Mouse (Mus musculus): ENCODE results near the gene Vamp4. TPM values are rescaled to one million over a fixed set of nuclear protein-coding genes. Genes with fewer than 3 reads are reported as not detected.

Vamp4 gene
- polyA plus RNA-seq, 1 experiment from 2014 or later, result 35.8 TPM

DNA sequence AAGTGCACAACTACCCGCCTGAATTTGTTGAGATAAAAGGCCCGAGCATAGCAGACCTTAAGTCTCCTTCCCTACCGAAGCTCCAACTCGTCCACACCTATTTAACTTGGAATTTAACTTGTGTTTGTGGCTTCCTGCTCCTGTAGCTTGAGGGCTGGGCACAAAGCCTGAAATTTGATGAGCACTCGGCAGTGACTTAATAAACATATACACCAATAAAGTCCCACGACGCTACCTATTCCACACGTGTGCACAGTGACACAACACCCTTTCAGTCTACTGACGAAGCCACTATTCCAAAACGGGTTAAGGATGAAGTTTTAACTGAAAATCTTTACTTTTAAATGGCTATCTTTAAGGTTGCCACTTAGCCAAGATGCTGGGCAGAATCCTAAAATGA, 22.7 kb upstream of the Vamp4 start:
- H3K9me3 ChIP-seq (ENCODE audit: control insufficient read depth, low read length), result no peaks in the 10 kb centered on the region
- peaks cover 0 to 11% of the 10 kb centered on the region in 2 experiments; a peak in 2 of 4 replicates for H3K4me1 ChIP-seq (ENCODE audit: control insufficient read depth in 2 of 2, insufficient read depth in 2 of 2, low read length in 2 of 2)
- peaks cover 39% of the 10 kb centered on the region for H3K36me3 ChIP-seq (ENCODE audit: control insufficient read depth, insufficient read depth, low read length)
- no peak for ATAC-seq (ENCODE audit: insufficient number of reproducible peaks, insufficient read depth, low FRiP score, low read depth)
- WGBS, result 6% methylated on average over 10 of the region's 10 CpGs
- H3K4me3 ChIP-seq (ENCODE audit: control insufficient read depth in 1 of 2, insufficient read depth in 1 of 2, low read depth in 1 of 2, low read length in 2 of 2), result peak overlapping the region; percentile 77 to 81
- no peaks in the 10 kb centered on the region for H3K27me3 ChIP-seq (ENCODE audit: control insufficient read depth, insufficient read depth, low read length)
- H3K4me2 ChIP-seq (ENCODE audit: low read length), result peak overlapping the region; percentile 85
- H3K9ac ChIP-seq (ENCODE audit: low read length), result peak overlapping the region; percentile 83
- H3K27ac ChIP-seq (replicated peaks in 1 of 2; ENCODE audit: control insufficient read depth in 1 of 2, insufficient read depth in 1 of 2, low read depth in 2 of 2, low read length in 2 of 2), result no peak overlapping the region

DNA sequence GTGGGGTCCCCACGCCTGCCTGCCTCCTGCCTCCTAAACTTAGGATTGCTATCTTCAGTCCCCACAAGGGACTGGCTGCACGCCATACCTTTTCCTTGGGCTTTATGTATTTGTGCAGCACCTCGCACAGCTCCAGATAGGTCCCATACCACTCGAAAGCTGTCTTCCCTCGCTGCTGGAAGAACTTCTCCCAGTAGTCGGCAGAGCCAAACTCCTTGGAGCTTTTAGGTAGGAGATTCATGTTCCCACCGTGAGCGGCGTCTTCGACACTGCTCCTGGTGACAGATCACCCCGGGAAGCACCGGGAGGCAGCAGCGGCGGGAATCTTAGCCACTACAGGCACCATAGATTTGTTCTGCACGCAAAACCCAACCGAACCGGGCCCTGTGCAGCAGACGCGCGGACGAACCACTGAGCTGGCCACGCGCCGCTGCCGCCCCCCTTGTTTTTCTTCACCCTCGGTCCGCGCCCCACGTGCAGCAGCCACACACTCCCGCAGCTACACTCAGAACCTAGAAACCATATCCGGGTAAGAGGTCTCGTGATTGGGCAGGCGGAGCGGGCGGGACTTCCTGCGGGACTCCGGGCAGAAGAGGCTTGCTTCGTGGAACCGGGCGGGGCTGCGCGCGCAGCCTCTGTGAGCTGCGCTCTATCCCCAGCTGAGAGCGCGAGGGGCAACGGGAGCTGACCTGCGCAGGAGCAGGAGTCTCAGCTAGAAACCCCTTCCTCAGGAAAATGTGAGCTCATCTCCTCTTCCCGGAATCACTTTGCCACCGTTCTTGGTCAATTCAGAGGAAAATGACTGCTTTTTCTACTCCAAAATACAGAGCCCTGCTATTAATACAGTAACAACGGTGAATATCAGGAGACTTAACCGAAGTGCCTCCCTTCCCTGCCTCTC, 22.0 kb upstream of the Vamp4 start, which contains the start of gene Mettl13:
Mettl13 (minus strand) TSS at position 536 of the 901 bp plus-strand sequence.
- WGBS, result under 1% methylated on average over 52 of the region's 52 CpGs
- H3K4me3 ChIP-seq (ENCODE audit: control insufficient read depth in 1 of 2, insufficient read depth in 1 of 2, low read depth in 1 of 2, low read length in 2 of 2), result peak within 1 kb of the TSS; percentile 77 to 81
- peak within 1 kb of the TSS; percentile 83 for H3K9ac ChIP-seq (ENCODE audit: low read length)
- no peaks in the 10 kb centered on the region for H3K27me3 ChIP-seq (ENCODE audit: control insufficient read depth, insufficient read depth, low read length)
- peak; percentile 98 for ATAC-seq (ENCODE audit: insufficient number of reproducible peaks, insufficient read depth, low FRiP score, low read depth)
- peaks cover 32% of the 10 kb centered on the region for H3K36me3 ChIP-seq (ENCODE audit: control insufficient read depth, insufficient read depth, low read length)
- peak within 1 kb of the TSS; percentile 70 to 73; a peak in 3 of 4 replicates for H3K27ac ChIP-seq (replicated peaks in 1 of 2; ENCODE audit: control insufficient read depth in 1 of 2, insufficient read depth in 1 of 2, low read depth in 2 of 2, low read length in 2 of 2)
- peaks cover 0 to 11% of the 10 kb centered on the region in 2 experiments; a peak in 2 of 4 replicates for H3K4me1 ChIP-seq (ENCODE audit: control insufficient read depth in 2 of 2, insufficient read depth in 2 of 2, low read length in 2 of 2)
- no peaks in the 10 kb centered on the region for H3K9me3 ChIP-seq (ENCODE audit: control insufficient read depth, low read length)
- H3K4me2 ChIP-seq (ENCODE audit: low read length), result peak within 1 kb of the TSS; percentile 85

DNA sequence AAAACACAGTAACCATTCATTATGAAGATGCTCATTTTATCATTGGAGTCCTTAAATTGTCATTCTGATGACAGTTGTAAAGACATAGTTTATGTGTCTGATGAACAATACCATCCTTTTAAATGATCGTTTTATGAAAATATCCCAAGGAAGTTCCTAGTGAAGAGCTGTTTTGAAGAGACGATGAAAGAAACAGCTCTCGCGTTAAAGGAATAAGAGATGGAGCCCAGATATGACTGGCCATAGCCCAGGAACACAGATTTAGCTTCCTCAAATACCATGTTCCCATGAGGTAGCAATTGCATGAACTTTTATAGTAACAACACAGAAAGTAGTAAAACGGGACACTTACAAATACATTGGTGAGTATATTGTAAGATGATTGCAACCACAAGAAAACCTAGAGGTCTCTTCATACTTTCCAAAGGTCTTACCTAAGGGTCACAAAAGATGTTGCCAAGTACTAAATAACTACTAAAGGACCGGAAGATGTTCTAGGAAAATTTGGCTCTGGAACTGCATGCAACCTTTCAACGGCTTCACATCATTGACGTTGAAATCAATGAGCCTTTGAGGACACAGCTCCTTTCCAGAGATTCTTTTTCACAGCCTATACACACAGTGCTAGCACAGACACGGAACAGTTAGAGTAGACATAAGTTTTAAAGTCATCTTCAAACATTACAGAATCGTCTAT, 21.2 kb upstream of the Vamp4 start:
- WGBS, result 57% methylated on average over 10 of the region's 10 CpGs
- H3K4me1 ChIP-seq (ENCODE audit: control insufficient read depth in 2 of 2, insufficient read depth in 2 of 2, low read length in 2 of 2), result peaks cover 0 to 11% of the 10 kb centered on the region in 2 experiments; a peak in 2 of 4 replicates
- H3K9me3 ChIP-seq (ENCODE audit: control insufficient read depth, low read length), result no peaks in the 10 kb centered on the region
- H3K4me3 ChIP-seq (ENCODE audit: control insufficient read depth in 1 of 2, insufficient read depth in 1 of 2, low read depth in 1 of 2, low read length in 2 of 2), result peak overlapping the region in 1 of 2 experiments; percentile 81; a peak in 3 of 4 replicates
- peak overlapping the region; percentile 85 for H3K4me2 ChIP-seq (ENCODE audit: low read length)
- peak overlapping the region in 1 of 2 experiments; percentile 73; a peak in 3 of 4 replicates for H3K27ac ChIP-seq (replicated peaks in 1 of 2; ENCODE audit: control insufficient read depth in 1 of 2, insufficient read depth in 1 of 2, low read depth in 2 of 2, low read length in 2 of 2)
- H3K27me3 ChIP-seq (ENCODE audit: control insufficient read depth, insufficient read depth, low read length), result no peaks in the 10 kb centered on the region
- H3K9ac ChIP-seq (ENCODE audit: low read length), result peak overlapping the region; percentile 83
- no peak for ATAC-seq (ENCODE audit: insufficient number of reproducible peaks, insufficient read depth, low FRiP score, low read depth)
- peaks cover 24% of the 10 kb centered on the region for H3K36me3 ChIP-seq (ENCODE audit: control insufficient read depth, insufficient read depth, low read length)

DNA sequence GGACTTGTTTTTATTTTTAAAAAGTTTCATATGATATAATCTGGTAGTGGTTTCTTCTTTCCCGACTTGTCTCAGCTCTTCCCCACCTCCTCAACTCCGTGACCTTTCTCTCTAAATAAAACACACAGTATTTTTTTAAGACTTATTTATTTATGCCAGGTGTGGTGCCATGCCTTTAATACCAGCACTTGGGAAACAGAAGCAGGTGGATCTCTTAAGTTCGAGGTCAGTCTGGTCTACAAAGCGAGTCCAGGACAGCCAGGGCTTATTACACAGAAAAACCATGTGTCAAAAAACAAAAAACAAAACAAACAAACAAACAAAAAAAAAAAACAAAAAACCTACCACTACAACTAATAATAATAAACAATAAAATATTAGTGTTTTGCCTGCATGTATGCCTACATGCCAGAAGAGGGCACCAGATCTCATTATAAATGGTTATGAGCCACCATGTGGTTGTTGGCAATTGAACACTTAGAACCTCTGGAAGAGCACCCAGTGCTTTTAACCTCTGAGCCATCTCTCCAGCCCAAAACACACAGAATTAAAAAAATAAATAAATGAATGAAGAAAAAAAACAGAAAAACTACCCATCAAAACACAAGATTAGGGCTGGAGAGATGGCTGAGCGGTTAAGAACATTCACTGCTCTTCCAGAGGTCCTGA, 20.6 kb upstream of the Vamp4 start:
- H3K4me3 ChIP-seq (ENCODE audit: control insufficient read depth in 1 of 2, insufficient read depth in 1 of 2, low read depth in 1 of 2, low read length in 2 of 2), result no peak overlapping the region
- 72% methylated on average over 5 of the region's 5 CpGs for WGBS
- H3K27ac ChIP-seq (replicated peaks in 1 of 2; ENCODE audit: control insufficient read depth in 1 of 2, insufficient read depth in 1 of 2, low read depth in 2 of 2, low read length in 2 of 2), result no peak overlapping the region
- ATAC-seq (ENCODE audit: insufficient number of reproducible peaks, insufficient read depth, low FRiP score, low read depth), result no peak
- no peak overlapping the region for H3K9ac ChIP-seq (ENCODE audit: low read length)
- H3K9me3 ChIP-seq (ENCODE audit: control insufficient read depth, low read length), result no peaks in the 10 kb centered on the region
- H3K4me2 ChIP-seq (ENCODE audit: low read length), result no peak overlapping the region
- no peaks in the 10 kb centered on the region for H3K27me3 ChIP-seq (ENCODE audit: control insufficient read depth, insufficient read depth, low read length)
- H3K36me3 ChIP-seq (ENCODE audit: control insufficient read depth, insufficient read depth, low read length), result peaks cover 17% of the 10 kb centered on the region
- H3K4me1 ChIP-seq (ENCODE audit: control insufficient read depth in 2 of 2, insufficient read depth in 2 of 2, low read length in 2 of 2), result peaks cover 0 to 11% of the 10 kb centered on the region in 2 experiments; a peak in 2 of 4 replicates

DNA sequence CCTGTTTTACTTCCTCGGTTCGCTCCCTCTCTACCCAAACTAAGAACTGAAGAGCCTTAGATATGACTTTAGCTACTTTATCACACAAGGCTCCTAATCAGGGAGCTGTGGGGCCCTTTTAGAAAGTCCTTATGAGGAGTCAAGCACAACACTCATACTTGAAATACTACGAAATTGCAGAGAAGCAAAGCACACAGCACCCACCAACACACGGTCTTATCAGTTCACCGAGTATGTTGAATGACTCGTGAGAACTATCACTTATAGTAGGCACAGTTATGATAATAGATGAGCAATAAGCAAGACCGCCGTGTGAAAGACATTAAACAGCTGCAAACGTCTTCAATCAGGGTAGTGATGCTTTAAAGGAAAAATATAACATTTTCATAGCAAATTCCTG, 17.4 kb upstream of the Vamp4 start:
- Histone ChIP-seq H3K9me3 (ENCODE audit: control insufficient read depth, low read length) (no peaks in the 10 kb centered on the region), H3K4me3 (ENCODE audit: control insufficient read depth in 1 of 2, insufficient read depth in 1 of 2, low read depth in 1 of 2, low read length in 2 of 2) (no peak overlapping the region), H3K4me1 (ENCODE audit: control insufficient read depth in 2 of 2, insufficient read depth in 2 of 2, low read length in 2 of 2) (no peaks in the 10 kb centered on the region), H3K36me3 (ENCODE audit: control insufficient read depth, insufficient read depth, low read length) (no peaks in the 10 kb centered on the region), H3K27me3 (ENCODE audit: control insufficient read depth, insufficient read depth, low read length) (no peaks in the 10 kb centered on the region), H3K9ac (ENCODE audit: low read length) (no peak overlapping the region), H3K27ac (replicated peaks in 1 of 2; ENCODE audit: control insufficient read depth in 1 of 2, insufficient read depth in 1 of 2, low read depth in 2 of 2, low read length in 2 of 2) (no peak overlapping the region), H3K4me2 (ENCODE audit: low read length) (no peak overlapping the region)
- WGBS, result 43% methylated on average over 9 of the region's 9 CpGs
- ATAC-seq (ENCODE audit: insufficient number of reproducible peaks, insufficient read depth, low FRiP score, low read depth), result no peak

DNA sequence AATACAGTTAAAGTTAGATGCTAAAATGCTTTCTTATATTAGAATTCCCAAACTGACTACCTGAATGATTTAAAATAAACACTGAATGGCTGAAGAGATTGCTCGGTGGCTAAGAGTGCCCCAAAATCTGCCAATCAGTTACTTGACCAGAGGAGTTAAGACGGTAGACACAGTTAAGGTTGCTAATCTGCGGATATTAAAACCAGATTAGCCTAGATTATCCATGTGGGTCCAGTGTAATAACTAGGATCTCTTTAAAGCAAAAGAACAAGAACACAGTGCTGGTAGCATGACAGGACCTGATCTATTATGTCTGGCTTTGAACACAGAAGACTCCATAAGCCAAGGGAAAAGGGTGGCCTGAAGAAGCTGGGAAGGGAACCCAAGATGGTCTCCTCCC, 16.1 kb upstream of the Vamp4 start:
- no peak overlapping the region for H3K4me2 ChIP-seq (ENCODE audit: low read length)
- H3K4me3 ChIP-seq (ENCODE audit: control insufficient read depth in 1 of 2, insufficient read depth in 1 of 2, low read depth in 1 of 2, low read length in 2 of 2), result no peak overlapping the region
- no peaks in the 10 kb centered on the region for H3K27me3 ChIP-seq (ENCODE audit: control insufficient read depth, insufficient read depth, low read length)
- H3K4me1 ChIP-seq (ENCODE audit: control insufficient read depth in 2 of 2, insufficient read depth in 2 of 2, low read length in 2 of 2), result no peaks in the 10 kb centered on the region
- H3K9me3 ChIP-seq (ENCODE audit: control insufficient read depth, low read length), result no peaks in the 10 kb centered on the region
- no peak for ATAC-seq (ENCODE audit: insufficient number of reproducible peaks, insufficient read depth, low FRiP score, low read depth)
- no peak overlapping the region for H3K9ac ChIP-seq (ENCODE audit: low read length)
- 81% methylated on average over 3 of the region's 3 CpGs for WGBS
- no peak overlapping the region for H3K27ac ChIP-seq (replicated peaks in 1 of 2; ENCODE audit: control insufficient read depth in 1 of 2, insufficient read depth in 1 of 2, low read depth in 2 of 2, low read length in 2 of 2)
- no peaks in the 10 kb centered on the region for H3K36me3 ChIP-seq (ENCODE audit: control insufficient read depth, insufficient read depth, low read length)

DNA sequence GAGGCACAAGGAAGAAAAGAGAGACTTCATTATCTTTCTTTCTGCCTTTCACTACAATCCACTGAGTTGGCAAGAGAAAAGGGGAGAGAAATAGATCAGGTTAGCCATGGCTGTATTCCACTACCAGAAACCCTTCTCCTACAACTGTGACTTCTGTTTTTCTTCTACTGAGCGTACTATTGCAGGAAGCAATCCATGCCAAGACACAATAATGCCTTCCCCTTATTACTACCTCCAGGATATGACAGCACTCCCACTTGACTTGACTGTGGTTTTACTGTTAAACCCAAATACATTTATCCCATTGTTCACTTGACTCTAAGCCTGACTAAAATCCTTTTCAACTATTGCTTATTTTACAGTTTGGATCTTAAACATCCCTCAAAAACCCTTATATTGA, 7.1 kb upstream of the Vamp4 start:
- no peak overlapping the region for H3K9ac ChIP-seq (ENCODE audit: low read length)
- H3K9me3 ChIP-seq (ENCODE audit: control insufficient read depth, low read length), result no peaks in the 10 kb centered on the region
- H3K4me1 ChIP-seq (ENCODE audit: control insufficient read depth in 2 of 2, insufficient read depth in 2 of 2, low read length in 2 of 2), result no peaks in the 10 kb centered on the region
- no peak overlapping the region for H3K4me3 ChIP-seq (ENCODE audit: control insufficient read depth in 1 of 2, insufficient read depth in 1 of 2, low read depth in 1 of 2, low read length in 2 of 2)
- no peak overlapping the region for H3K27ac ChIP-seq (replicated peaks in 1 of 2; ENCODE audit: control insufficient read depth in 1 of 2, insufficient read depth in 1 of 2, low read depth in 2 of 2, low read length in 2 of 2)
- H3K27me3 ChIP-seq (ENCODE audit: control insufficient read depth, insufficient read depth, low read length), result no peaks in the 10 kb centered on the region
- 61% methylated on average over 1 of the region's 1 CpGs for WGBS
- H3K4me2 ChIP-seq (ENCODE audit: low read length), result no peak overlapping the region
- no peak for ATAC-seq (ENCODE audit: insufficient number of reproducible peaks, insufficient read depth, low FRiP score, low read depth)
- H3K36me3 ChIP-seq (ENCODE audit: control insufficient read depth, insufficient read depth, low read length), result no peaks in the 10 kb centered on the region
